Mouse (Mus musculus) lung, postnatal 36 days (tissue): ENCODE results near the gene Ell.
A peak's percentile ranks its signal among the peaks of the same experiment; 100 is the strongest.
"Not testable (repeated sequence)": the region's sequence is repeated elsewhere in the genome, so short reads cannot be mapped to it uniquely, and the experiment has no call there.

Experiments
- DNase-seq: peaks from one replicate; pipeline ENCODE4 v3.0.0; 2022; ENCODE audit warnings: mixed read lengths

The Ell gene

GRCm38 (mm10) chr8:70570360-70570759, 31.1 kb downstream of the Ell start:
- no peak for DNase-seq

GRCm38 (mm10) chr8:70570990-70571389, 31.7 kb downstream of the Ell start:
- peak; percentile 54 for DNase-seq

GRCm38 (mm10) chr8:70574302-70574701, 35.0 kb downstream of the Ell start:
- no peak for DNase-seq

GRCm38 (mm10) chr8:70574915-70575314, 35.7 kb downstream of the Ell start:
- peak; percentile 74 for DNase-seq

GRCm38 (mm10) chr8:70577207-70577606, 38.0 kb downstream of the Ell start:
- DNase-seq: no peak

- DNase-seq: no peak
These were observed 44.5 kb downstream of the Ell start for GRCm38 (mm10) chr8:70583476-70584387.

- no peak for DNase-seq
These were observed 45.5 kb downstream of the Ell start for GRCm38 (mm10) chr8:70584606-70585257.

GRCm38 (mm10) chr8:70585258-70585652, 46.0 kb downstream of the Ell start:
- DNase-seq: peak; percentile 86

- DNase-seq: not testable (repeated sequence)
These were observed 48.7 kb downstream of the Ell start for GRCm38 (mm10) chr8:70587955-70588354.

GRCm38 (mm10) chr8:70591569-70591968, 52.3 kb downstream of the Ell start:
- DNase-seq: no peak

- peak; percentile 63 for DNase-seq
These were observed 53.9 kb downstream of the Ell start for GRCm38 (mm10) chr8:70593173-70593572.

- DNase-seq: peak; percentile 94
These were observed 54.8 kb downstream of the Ell start, which contains the start of gene Isyna1 for GRCm38 (mm10) chr8:70593961-70594609. Gene Isyna1 (plus strand): TSS chr8:70594373.

- DNase-seq: peak; percentile 56
These were observed 55.6 kb downstream of the Ell start for GRCm38 (mm10) chr8:70594621-70595564.

GRCm38 (mm10) chr8:70595811-70596210, 56.6 kb downstream of the Ell start:
- DNase-seq: no peak

GRCm38 (mm10) chr8:70596216-70596615, 57.0 kb downstream of the Ell start:
- DNase-seq: no peak

GRCm38 (mm10) chr8:70596775-70597416, 57.6 kb downstream of the Ell start:
- no peak for DNase-seq

GRCm38 (mm10) chr8:70597417-70598272, 58.4 kb downstream of the Ell start:
- DNase-seq: no peak

GRCm38 (mm10) chr8:70598283-70598682, 59.0 kb downstream of the Ell start:
- peak; percentile 91 for DNase-seq

- no peak for DNase-seq
These were observed 59.5 kb downstream of the Ell start for GRCm38 (mm10) chr8:70598722-70599121.

GRCm38 (mm10) chr8:70599507-70600290, 60.4 kb downstream of the Ell start:
- DNase-seq: no peak
